Mouse (Mus musculus) heart, postnatal 10 days (tissue): ENCODE measurements around the gene Tmem39a. TPM values are rescaled to one million over a fixed set of nuclear protein-coding genes. Genes with fewer than 3 reads are reported as not detected.

ENCODE experiments used
- DNase-seq, 2 experiments: peaks; one replicate each; pipeline ENCODE4 v3.0.0; 2021
- intact Hi-C: fragments of 180-260 bp; cut with DNase I; formaldehyde crosslinking; loops from one replicate; pipeline ENCODE4 v1.15.1; 2025
- total RNA-seq, 2 experiments: library from RNA; stranded (reverse); gene quantifications; 2 replicates each; pipeline ENCODE4 v1.2.3; 2021

Tmem39a gene
- 10 to 100 TPM; 24.2 to 30.8 TPM for total RNA-seq

GRCm38 (mm10) chr16:38558221-38558748 lies at the start of gene Tmem39a:
Gene Tmem39a, plus strand, starts transcription at chr16:38558698.
- DNase-seq, result no peak
- intact Hi-C loops, result no loop called here

DNA sequence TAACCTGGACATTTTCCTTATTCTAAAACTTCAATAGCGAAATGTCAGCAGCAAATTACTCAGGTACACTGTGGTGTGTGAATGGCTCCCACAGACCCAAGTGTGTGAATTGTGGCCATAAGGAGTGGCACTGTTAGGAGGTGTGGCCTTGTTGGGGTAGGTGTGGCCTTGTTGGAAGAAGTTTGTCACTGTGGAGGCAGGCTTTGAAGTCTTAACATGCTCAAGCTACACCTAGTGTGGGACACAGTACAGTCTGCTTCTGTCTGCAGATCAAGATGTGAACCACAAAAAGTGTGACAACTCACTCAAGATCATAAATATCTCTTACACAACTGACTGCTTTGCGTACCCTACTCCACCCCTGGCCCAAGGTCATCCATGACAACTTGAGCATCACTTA lies 47.7 kb upstream of the Tmem39a start:
- no peak for DNase-seq
- intact Hi-C loops, result no loop called here

DNA sequence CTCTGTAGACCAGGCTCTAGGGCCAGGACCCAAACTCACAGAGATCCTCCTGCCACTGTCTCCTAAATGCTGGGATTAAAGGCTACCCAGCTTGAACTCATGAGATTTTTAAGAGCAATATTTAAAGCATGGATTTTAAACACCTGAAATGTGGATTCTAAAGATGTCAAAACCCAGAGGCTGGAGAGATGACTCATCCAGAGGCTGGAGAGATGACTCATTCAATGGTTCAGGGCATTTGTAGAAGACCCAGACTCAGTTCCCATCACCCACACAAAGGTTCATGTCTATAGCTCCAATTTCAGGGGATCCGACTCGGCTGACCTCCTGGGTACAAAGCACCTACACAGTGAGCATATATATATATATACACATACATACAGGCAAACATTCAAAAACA lies 39.4 kb upstream of the Tmem39a start:
- intact Hi-C loops, result no loop called here
- no peak for DNase-seq

DNA sequence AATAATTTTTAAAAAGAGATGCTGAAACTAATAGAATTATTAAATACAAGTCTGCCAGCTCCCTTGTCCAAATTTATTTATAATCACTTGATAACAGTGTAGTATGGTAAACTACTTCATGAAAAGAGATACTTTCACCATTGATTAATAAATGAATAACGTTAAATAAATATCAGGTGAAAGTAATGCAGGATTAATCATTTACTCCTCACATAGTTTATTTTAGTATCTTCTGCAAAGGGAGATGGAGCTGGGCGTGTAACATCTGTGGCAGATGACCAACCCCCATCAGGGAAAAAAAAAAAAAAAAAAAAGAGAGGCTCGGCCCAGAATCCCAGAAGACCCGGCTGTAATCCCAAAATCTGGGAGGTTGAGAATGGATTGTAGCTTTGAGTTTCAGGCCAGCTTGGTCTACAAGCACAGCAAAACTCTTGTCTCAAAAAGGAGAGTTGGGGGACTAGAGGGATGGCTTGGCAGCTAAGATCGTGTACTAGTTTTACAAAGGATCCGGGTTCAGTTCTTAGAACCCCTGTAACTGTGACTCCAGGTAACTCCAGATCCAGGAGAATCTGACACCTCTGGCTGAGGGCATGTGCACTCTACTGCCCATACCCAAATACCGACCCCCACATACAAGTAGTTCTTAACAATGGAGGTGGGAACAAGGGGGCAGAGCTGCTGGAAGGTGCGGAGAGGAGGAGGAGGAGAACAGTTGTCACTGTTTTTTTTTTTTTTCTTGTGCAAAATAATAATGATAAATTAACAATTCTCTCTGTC lies 37.1 kb upstream of the Tmem39a start:
- intact Hi-C loops, result no loop called here
- peak in 1 of 2 experiments; percentile 9 for DNase-seq

DNA sequence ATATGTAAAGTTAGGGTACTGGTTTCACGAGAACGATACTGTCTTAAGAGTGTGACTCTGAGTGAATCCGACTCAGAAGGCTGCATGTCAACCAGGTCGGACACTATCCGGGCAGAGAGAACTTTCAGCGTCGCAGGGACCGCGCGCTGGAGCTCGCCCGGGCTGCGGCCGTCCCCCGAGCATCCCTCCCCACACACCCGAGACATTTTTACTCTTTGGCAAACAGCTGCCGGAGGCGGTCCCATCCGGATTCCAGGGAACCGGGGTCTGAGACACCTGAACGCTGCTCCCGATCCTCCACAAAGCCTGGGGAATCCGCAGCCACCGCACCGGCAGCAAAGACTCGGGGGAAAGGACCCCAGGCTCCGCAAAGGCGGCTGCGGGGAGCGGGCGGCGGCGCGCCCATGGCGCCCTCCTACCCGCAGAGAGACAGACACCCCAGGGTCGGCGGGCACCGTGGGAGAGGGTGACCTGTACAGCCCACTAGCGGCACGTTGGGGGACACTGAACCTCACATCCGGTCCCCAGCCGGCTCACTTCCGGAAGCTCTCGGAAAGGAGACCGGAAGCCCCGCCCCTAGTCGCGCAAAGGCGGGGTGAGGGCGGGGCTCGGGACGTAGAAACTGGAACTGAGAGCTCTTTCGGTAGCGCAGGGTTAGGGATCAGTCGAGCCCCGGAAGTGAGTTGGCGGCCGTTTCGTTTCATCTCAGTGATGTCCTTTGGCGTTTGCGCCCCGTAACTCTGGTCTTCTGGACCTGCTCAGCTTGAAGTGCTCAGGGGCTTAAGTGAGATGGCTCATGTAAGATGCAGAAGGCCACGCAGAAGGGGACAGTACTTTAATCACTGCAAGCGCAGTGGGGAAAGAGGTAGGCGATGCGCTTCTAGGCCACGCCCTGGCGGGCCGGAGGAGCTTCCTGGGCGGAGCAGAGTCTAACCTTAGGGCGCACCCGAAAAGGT lies 36.1 kb upstream of the Tmem39a start, which contains the start of gene Timmdc1:
Gene Timmdc1 (minus strand): TSS at position 535 of the 956 bp plus-strand sequence.
- peak; percentile 97 to 98 for DNase-seq
- intact Hi-C loops, result no loop called here

DNA sequence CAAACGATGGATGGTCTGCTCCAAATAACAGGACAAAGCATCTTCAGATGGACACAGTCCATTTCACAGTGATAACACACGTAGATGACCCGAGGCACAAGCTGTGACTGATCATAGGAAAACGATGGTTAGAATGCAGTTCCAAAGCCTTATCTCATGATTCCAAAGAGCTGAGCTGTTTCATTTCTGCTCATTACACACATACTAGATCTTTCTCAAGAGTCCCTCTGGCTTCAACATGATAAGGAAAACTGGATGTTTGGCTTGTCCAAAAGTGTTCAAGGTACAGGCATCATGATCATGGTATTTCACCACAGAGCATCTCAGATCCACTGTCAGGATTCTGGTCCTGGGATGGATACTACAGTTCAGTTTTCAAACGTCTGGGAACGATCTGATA lies 32.2 kb upstream of the Tmem39a start:
- DNase-seq, result no peak
- intact Hi-C loops, result no loop called here

- intact Hi-C loops, result loop anchor here (1.0 to 10.0 kb wide), 2 partner anchors 188 to 276 kb away; no protein-coding TSS in a partner anchor
- peak; percentile 79 to 89 for DNase-seq
Measured at GRCm38 (mm10) chr16:38536544-38537146, 21.9 kb upstream of the Tmem39a start.

DNA sequence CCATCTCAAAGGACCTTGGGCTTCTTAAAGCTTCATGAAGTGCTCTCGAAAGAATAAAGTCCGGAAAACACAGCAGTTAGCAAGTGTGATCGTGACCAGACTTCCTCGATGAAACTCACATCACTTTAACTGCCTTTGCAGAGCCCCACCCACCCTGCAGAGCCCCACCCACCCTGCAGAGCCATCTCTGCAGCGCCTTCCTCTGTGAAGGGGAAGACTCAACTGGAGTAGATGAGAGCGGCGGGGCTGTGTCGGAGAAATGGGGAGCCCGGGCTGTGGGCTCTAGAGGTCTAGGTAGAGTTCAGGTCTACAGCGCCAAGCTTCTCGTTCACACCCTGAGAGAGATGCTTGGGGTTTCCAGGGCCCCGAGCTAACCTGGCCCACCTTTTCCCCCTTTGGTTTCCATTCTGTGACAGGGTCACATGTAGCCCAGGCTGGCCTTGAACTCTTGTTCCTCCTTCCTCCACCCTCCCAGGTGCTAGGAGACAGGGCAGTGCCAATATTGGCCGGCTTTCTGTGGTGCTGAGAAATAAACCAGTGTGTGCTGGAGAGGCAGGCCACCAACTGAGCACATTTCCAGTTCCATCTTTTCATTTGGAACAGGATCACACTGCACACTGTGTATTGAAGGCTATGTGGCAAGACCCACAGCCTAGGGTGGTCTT lies 19.6 kb upstream of the Tmem39a start:
- intact Hi-C loops, result loop anchor here (10.0 kb wide), 1 partner anchor 186 kb away; no protein-coding TSS in a partner anchor
- no peak for DNase-seq

DNA sequence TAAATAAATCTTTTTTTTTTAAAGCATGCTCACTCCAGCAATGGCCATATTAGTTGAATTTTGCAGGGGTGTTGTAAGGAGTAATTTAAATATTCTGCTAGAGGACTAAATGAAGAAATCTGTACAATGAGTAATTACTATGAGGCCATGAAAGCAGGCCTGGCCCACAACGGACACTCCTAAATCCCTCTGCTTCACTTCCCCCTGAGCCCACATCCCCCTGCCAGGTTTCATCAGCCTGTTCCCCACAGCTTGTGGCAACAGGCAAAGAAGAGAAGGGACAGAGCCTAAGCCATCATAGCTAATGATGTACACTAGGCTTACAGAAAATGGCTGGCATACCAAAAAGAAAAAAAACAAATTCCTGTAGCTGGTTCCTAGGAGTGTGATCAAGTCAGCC lies 10.5 kb upstream of the Tmem39a start:
- DNase-seq, result no peak
- intact Hi-C loops, result no loop called here

- intact Hi-C loops, result no loop called here
- peak; percentile 78 to 85 for DNase-seq
Measured at GRCm38 (mm10) chr16:38549479-38550396, 8.8 kb upstream of the Tmem39a start, which contains the start of gene Poglut1. Gene Poglut1, minus strand, starts transcription at chr16:38550258.

DNA sequence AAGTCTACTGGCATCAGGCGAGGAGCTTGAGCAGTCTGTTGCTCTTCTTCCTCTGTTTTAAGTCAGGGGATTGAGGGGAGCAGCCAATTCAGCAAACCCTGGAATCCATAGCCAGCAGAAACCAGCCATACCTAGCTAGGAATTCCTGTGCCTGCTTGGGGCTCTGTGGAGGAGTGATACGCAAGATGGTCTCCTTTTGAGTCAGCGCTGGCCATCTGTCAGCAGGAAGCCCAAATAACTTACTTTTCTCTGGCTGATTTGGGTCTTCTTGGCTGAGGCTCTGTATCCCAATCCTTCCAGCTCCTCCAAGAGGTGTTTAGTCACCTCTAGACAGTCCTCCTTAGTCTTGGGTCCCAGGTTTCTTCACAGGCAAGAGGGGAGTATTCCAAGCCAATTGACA lies 2.5 kb upstream of the Tmem39a start:
- DNase-seq, result no peak
- intact Hi-C loops, result no loop called here

- intact Hi-C loops, result no loop called here
- peak; percentile 96 to 97 for DNase-seq
Measured at GRCm38 (mm10) chr16:38562131-38562967, 3.9 kb downstream of the Tmem39a start.

DNA sequence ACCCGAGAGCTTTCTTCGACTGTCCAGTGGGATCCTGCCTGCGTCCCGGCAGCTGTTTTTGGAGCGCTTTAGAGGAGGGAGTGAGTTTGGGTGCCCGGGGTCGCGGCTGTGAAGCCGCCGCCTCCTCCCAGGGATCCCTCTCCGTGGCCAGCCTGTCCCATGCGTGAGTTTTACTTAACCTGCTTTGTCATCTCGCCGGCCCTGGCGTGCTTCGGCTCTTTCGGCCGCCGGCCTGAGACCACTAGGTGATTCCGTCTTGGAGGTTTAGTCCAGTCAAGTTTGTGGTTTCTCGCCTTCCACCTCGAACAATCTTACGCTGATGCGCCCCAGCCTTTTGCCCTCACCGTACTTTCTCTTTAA lies 4.5 kb downstream of the Tmem39a start:
- intact Hi-C loops, result no loop called here
- DNase-seq, result no peak

DNA sequence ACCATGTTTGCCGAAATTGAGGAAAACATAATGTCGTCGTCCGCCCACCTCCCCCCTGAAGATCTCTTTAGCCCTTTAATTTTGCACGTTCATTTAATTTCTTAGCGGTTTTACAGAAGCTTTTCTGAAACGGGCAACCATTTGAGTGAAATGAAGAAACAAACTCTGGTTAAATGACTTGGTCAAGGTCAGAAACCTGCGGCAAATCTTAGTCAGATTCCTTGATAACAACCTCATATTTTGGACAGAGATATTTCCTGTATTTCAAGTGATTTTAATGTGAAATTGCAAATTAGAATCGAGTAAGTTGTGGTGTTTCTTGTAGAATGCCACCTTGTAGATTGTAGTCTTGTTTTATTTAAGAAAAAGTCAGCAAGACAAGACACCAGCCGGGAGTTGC lies 5.0 kb downstream of the Tmem39a start:
- no peak for DNase-seq
- intact Hi-C loops, result no loop called here

GRCm38 (mm10) chr16:38568192-38568591 lies 9.7 kb downstream of the Tmem39a start:
- DNase-seq, result no peak
- intact Hi-C loops, result no loop called here

GRCm38 (mm10) chr16:38571481-38571880 lies 13.0 kb downstream of the Tmem39a start:
- intact Hi-C loops, result no loop called here
- DNase-seq, result no peak

DNA sequence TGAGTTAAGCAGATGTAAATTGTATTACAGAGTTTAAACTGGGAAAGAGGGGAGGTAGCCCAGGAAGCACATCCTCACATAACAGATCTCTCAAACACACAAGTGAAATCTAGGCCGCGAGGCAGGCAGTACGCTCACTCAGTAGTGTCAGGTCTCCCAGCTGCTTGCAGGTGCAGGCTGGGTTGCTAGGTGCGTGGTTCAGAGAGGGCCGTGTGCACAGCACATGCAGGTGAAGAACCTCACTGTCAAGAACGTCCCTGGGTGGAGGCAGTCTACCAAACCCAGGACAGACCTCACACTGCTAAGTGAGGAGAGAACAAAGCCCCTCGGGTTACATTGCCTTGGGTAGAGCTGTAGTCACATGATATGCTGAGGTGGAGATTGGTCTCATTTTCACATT lies 26.3 kb downstream of the Tmem39a start:
- DNase-seq, result no peak
- intact Hi-C loops, result no loop called here

DNA sequence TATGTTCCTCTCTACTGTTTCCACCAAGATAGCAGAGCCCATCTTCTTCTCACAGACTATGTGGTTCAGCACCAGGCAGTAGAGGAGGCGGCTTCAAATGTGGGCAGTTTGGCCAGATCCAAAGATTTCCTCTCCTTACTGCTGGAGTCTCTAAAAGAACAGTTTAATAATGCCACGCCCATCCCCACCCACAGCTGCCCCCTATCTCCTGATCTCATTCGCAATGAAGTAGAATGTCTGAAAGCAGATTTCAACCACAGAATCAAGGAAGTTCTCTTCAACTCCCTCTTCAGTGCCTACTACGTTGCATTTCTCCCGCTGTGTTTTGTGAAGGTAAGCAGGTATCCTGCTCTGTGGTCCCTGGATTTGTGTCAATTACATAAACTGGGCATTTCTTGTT lies 26.7 kb downstream of the Tmem39a start:
- DNase-seq, result no peak
- intact Hi-C loops, result no loop called here
